Mouse (Mus musculus) megakaryocyte, embryonic 14.5 days (primary cell): ENCODE results near the gene Ppp2r2c.

ENCODE experiments used
- FLI1 ChIP-seq: IDR thresholded peaks from 2 replicates; pipeline ENCODE4 v1.6.1; 2012; ENCODE audit warnings: low read length, inconsistent platforms, mixed read lengths
- GATA1 ChIP-seq: IDR thresholded peaks from 3 replicates; pipeline ENCODE4 v1.6.1; 2012; ENCODE audit warnings: mixed read lengths, low read length, inconsistent platforms, borderline replicate concordance

DNA sequence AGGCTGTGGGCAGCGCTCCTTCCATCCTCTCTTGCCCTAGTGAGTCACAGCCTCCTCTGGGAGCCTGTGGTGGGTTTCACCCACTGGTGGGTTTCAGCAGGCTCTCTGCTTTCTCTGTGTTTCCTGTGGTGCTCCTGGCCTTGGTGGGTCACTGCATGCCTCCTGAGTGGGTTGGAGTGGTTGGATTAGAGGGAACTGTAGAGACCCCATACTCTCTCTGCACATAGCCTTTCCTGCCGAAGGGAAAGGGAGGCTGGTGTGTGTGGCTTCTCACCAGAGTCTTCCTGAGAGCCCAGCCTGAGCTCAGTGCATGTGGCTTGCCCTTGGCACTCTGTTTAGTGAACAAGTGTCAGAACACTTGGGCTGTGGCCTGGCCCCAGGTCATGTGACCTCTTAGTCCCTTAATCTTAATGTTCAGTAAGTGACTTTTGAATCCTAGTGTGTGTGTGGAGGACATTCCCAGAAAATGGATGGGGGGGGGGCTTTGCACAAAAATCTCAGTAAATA lies 21.1 kb downstream of the Ppp2r2c start:
- TF ChIP-seq FLI1, result no peak
- TF ChIP-seq GATA1, result no peak
